Mouse (Mus musculus): Measurements from ENCODE around the gene Tubb4b.

The Tubb4b gene

GRCm38 (mm10) chr2:25223681-25224491, 616 bp downstream of the Tubb4b start:
- DNase-seq: peak; percentile 89 to 90

GRCm38 (mm10) chr2:25221331-25221772, 3.1 kb downstream of the Tubb4b start:
- no peak for DNase-seq

GRCm38 (mm10) chr2:25218445-25218844, 6.1 kb downstream of the Tubb4b start, which contains the start of gene Fam166a:
TSS of gene Fam166a (plus strand) at chr2:25218745.
- DNase-seq: no peak

GRCm38 (mm10) chr2:25217666-25218065, 6.8 kb downstream of the Tubb4b start:
- DNase-seq: no peak

GRCm38 (mm10) chr2:25214444-25214843, 10.1 kb downstream of the Tubb4b start, which contains the start of gene Stpg3:
TSS of gene Stpg3 (minus strand) at chr2:25214637.
- DNase-seq: peak; percentile 72 to 80

GRCm38 (mm10) chr2:25213266-25213865, 11.1 kb downstream of the Tubb4b start:
- DNase-seq: no peak

- peak; percentile 93 to 95 for DNase-seq
Observed at GRCm38 (mm10) chr2:25211121-25211670, 13.3 kb downstream of the Tubb4b start, which contains the start of gene Nelfb. TSS of gene Nelfb (minus strand) at chr2:25211489.

- DNase-seq: peak in 1 of 2 experiments; percentile 27
Observed at GRCm38 (mm10) chr2:25210686-25211085, 13.8 kb downstream of the Tubb4b start.

GRCm38 (mm10) chr2:25207593-25207992, 16.9 kb downstream of the Tubb4b start:
- peak in 1 of 2 experiments; percentile 36 for DNase-seq

GRCm38 (mm10) chr2:25203631-25204214, 20.8 kb downstream of the Tubb4b start:
- DNase-seq: peak in 1 of 2 experiments; percentile 61

GRCm38 (mm10) chr2:25200631-25201030, 23.9 kb downstream of the Tubb4b start:
- DNase-seq: no peak

GRCm38 (mm10) chr2:25197946-25198345, 26.6 kb downstream of the Tubb4b start:
- DNase-seq: no peak

GRCm38 (mm10) chr2:25197191-25197590, 27.3 kb downstream of the Tubb4b start:
- DNase-seq: peak in 1 of 2 experiments; percentile 40

GRCm38 (mm10) chr2:25196172-25196954, 28.1 kb downstream of the Tubb4b start, which contains the start of gene Tor4a:
TSS of gene Tor4a (minus strand) at chr2:25196886.
- peak; percentile 89 to 94 for DNase-seq

- peak; percentile 89 to 90 for DNase-seq
Observed at GRCm38 (mm10) chr2:25195211-25196156, 29.0 kb downstream of the Tubb4b start.

GRCm38 (mm10) chr2:25194486-25195171, 29.9 kb downstream of the Tubb4b start:
- peak in 1 of 2 experiments; percentile 42 for DNase-seq

GRCm38 (mm10) chr2:25194006-25194405, 30.5 kb downstream of the Tubb4b start:
- DNase-seq: no peak

GRCm38 (mm10) chr2:25193330-25193770, 31.2 kb downstream of the Tubb4b start:
- DNase-seq: peak; percentile 92 to 93

- DNase-seq: no peak
Observed at GRCm38 (mm10) chr2:25187841-25188240, 36.7 kb downstream of the Tubb4b start.

GRCm38 (mm10) chr2:25186575-25186930, 37.9 kb downstream of the Tubb4b start:
- DNase-seq: no peak
